Mouse (Mus musculus) effector memory CD4-positive, alpha-beta T cell, adult 7 months (primary cell): ENCODE measurements around the gene Gm21366. TPM values are rescaled to one million over a fixed set of nuclear protein-coding genes. Genes with fewer than 3 reads are reported as not detected.

Source experiments
- polyA plus RNA-seq: library from polyadenylated mRNA; unstranded; fragments of 100-300 nt; shearing (Covaris generic); gene quantifications from one replicate; pipeline ENCODE4 v1.2.1, GENCODE M21; 2017

The Gm21366 gene
- polyA plus RNA-seq, result not detected

DNA sequence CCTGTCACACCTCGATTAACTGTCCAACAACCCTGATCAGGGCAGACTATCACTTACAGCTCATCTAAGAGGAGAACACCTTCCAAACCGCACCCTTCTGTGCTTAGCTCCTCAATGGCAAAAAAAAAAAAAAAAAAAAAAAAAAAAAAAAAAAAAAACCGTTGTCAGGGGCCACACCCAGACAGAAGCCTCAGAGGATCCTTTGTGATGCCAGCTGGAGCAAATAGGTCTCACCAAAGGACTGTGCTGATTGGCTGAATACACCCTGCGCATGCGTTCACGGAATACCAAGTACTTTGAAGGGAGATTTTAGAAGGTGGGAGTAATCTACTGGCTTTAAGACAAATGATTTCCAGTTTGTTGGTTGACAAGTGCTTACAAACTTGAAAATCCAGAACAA is at the start of gene Gm21366:
TSS of gene Gm21366 (minus strand) at position 101 of the 400 bp plus-strand sequence.

